Mouse (Mus musculus) cerebellum, adult 2 months (tissue): ENCODE data around the gene Nyx.

ENCODE experiments used
- CTCF ChIP-seq: fragments of 200-500 bp; IDR thresholded peaks from 2 replicates; pipeline ENCODE4 v1.5.1; 2011; ENCODE audit warnings: low read depth, mild to moderate bottlenecking, control low read depth, low read length, moderate library complexity, borderline replicate concordance; ENCODE audit not compliant: insufficient read depth
- POLR2A ChIP-seq: fragments of 200-500 bp; IDR thresholded peaks from 2 replicates; pipeline ENCODE4 v1.6.1; 2011; ENCODE audit warnings: low read length, control low read depth, borderline replicate concordance; ENCODE audit not compliant: insufficient read depth

GRCm38 (mm10) chrX:13518019-13518418 is 52.1 kb downstream of the Nyx start:
- no peak for TF ChIP-seq CTCF
- TF ChIP-seq POLR2A, result no peak
